Mouse (Mus musculus) lung, embryonic 15.5 days (tissue): Measurements from ENCODE around the gene Zbtb3. TPM values are rescaled to one million over a fixed set of nuclear protein-coding genes. Genes with fewer than 3 reads are reported as not detected.

Source experiments
- ATAC-seq: fragments of 200-750 bp; cut with Nextera tagmentation; 2 replicates; pipeline ENCODE4 v1.8.0; 2017; ENCODE audit warnings: moderate number of reproducible peaks, borderline replicate concordance; ENCODE audit not compliant: low FRiP score, low TSS enrichment; ENCODE audit errors: extremely low read depth
- H3K27ac ChIP-seq: fragments of 300-500 bp; sonication (generic); 2 replicates; pipeline ENCODE4 v1.5.1; 2015; ENCODE audit warnings: moderate library complexity, mild to moderate bottlenecking, inconsistent platforms
- H3K27me3 ChIP-seq: fragments of 300-500 bp; sonication (generic); 2 replicates; pipeline ENCODE4 v1.6.1; 2015; ENCODE audit warnings: inconsistent platforms
- H3K36me3 ChIP-seq: fragments of 300-500 bp; sonication (generic); 2 replicates; pipeline ENCODE4 v1.6.1; 2015; ENCODE audit warnings: inconsistent platforms
- H3K4me1 ChIP-seq: fragments of 300-500 bp; sonication (generic); 2 replicates; pipeline ENCODE4 v1.6.1; 2015; ENCODE audit warnings: inconsistent platforms
- H3K4me2 ChIP-seq: fragments of 300-500 bp; sonication (generic); 2 replicates; pipeline ENCODE4 v1.6.1; 2015; ENCODE audit warnings: inconsistent platforms, mild to moderate bottlenecking, moderate library complexity
- H3K4me3 ChIP-seq: fragments of 300-500 bp; sonication (generic); 2 replicates; pipeline ENCODE4 v1.5.1; 2015; ENCODE audit warnings: mild to moderate bottlenecking, inconsistent platforms
- H3K9ac ChIP-seq: fragments of 300-500 bp; sonication (generic); 2 replicates; pipeline ENCODE4 v1.6.1; 2015; ENCODE audit warnings: inconsistent platforms
- H3K9me3 ChIP-seq: fragments of 300-500 bp; sonication (generic); 2 replicates; pipeline ENCODE4 v1.6.1; 2016; ENCODE audit warnings: inconsistent platforms
- WGBS: fragments of 180-500 bp; shearing (Covaris S2); methylation state at CpG from one replicate; pipeline ENCODE4 v1.1.7; 2015; 5-methylcytosine and 5-hydroxymethylcytosine counted together
- polyA plus RNA-seq: library from polyadenylated mRNA; unstranded; fragments of >200 nt; fragmentation: Nextera tagmentation; extraction: Ambion mirVana; gene quantifications from 2 replicates; pipeline ENCODE4 v1.2.1, GENCODE M21; 2015

Gene Zbtb3
- polyA plus RNA-seq, 1 experiment from 2014 or later = 6.4 TPM

DNA sequence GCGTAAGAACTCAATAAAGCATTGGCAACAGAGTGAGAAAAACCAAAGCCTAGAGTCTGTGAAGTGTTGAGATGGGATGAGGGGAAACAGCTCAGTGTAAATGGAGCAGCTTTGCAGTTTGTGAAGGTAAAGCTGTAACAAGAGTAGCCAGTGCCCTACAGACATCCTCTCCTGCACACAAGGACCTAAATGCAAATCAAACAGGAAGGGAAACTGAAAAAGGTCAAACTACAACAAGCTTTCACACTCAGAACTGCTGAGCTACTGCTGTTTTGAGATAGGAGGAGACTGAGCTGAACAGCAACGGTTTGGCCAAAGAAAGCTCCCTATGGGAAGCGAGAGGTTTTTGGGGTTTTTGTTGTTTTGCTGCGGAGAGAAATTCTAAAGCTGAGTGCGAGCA, 4.5 kb downstream of the Zbtb3 start:
- H3K27ac ChIP-seq = no peak overlapping the region
- peaks cover 8% of the 10 kb centered on the region for H3K4me1 ChIP-seq
- H3K27me3 ChIP-seq = no peaks in the 10 kb centered on the region
- no peaks in the 10 kb centered on the region for H3K9me3 ChIP-seq
- H3K4me3 ChIP-seq = no peak overlapping the region
- no peak for ATAC-seq
- 93% methylated on average over 5 of the region's 5 CpGs for WGBS
- H3K4me2 ChIP-seq = no peak overlapping the region
- no peak overlapping the region for H3K9ac ChIP-seq
- H3K36me3 ChIP-seq = peaks cover 53% of the 10 kb centered on the region

DNA sequence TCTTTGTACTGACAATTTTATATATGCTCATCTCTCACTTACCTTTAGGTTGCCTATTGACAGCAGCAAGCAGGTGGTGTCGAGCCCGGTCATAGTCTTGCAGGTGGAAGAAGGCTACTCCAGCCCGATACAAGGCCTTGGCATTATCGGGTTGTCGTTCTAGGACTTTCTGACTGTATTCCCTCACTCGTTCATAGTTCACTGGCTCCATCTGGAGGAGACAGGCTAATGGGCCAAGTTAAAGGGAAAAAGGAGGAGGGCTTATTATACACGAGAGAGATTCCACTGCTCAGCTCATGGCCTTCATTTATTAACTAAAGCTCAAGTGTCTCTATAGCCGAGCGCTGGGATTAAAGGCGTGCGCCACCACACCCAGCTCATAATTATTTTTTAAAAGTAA, 13.5 kb downstream of the Zbtb3 start:
- H3K36me3 ChIP-seq = peaks cover 46% of the 10 kb centered on the region

DNA sequence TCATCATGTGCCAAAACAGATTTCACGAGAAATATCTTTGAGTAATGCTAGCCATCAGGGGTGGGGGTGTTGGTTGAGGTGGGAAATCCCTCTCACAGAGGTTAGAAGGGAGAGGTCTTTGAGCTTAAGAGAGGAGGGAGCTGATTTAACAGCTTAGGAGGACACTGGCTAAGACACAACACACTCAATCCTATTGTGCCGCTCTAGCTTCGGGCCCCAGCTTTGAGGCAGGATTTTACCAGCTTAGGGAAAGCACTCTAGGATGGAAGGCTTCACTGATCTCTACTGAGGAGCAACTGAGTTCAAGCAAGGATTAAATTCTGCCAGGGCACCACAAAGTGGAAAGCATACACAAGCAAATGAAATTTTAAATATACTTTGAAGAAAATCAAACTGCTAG, 14.6 kb downstream of the Zbtb3 start:
- peak overlapping the region; percentile 66; the same call in 1 of the 2 replicates for H3K4me2 ChIP-seq
- H3K27me3 ChIP-seq = no peaks in the 10 kb centered on the region
- no peak overlapping the region for H3K27ac ChIP-seq
- ATAC-seq = no peak
- peaks cover 37% of the 10 kb centered on the region for H3K36me3 ChIP-seq
- H3K4me1 ChIP-seq = peaks cover 25% of the 10 kb centered on the region
- WGBS = 68% methylated on average over 3 of the region's 3 CpGs
- no peak overlapping the region for H3K9ac ChIP-seq
- no peaks in the 10 kb centered on the region for H3K9me3 ChIP-seq
- H3K4me3 ChIP-seq = peak overlapping the region; percentile 9; the same call in 1 of the 2 replicates

More for the DNA sequence above, 13.5 kb downstream of the Zbtb3 start:
- ATAC-seq = no peak
- no peak overlapping the region for H3K4me3 ChIP-seq
- H3K9me3 ChIP-seq = no peaks in the 10 kb centered on the region
- no peaks in the 10 kb centered on the region for H3K27me3 ChIP-seq
- no peak overlapping the region for H3K27ac ChIP-seq
- H3K4me2 ChIP-seq = no peak overlapping the region
- H3K4me1 ChIP-seq = peaks cover 22% of the 10 kb centered on the region
- 69% methylated on average over 11 of the region's 11 CpGs for WGBS
- H3K9ac ChIP-seq = no peak overlapping the region

DNA sequence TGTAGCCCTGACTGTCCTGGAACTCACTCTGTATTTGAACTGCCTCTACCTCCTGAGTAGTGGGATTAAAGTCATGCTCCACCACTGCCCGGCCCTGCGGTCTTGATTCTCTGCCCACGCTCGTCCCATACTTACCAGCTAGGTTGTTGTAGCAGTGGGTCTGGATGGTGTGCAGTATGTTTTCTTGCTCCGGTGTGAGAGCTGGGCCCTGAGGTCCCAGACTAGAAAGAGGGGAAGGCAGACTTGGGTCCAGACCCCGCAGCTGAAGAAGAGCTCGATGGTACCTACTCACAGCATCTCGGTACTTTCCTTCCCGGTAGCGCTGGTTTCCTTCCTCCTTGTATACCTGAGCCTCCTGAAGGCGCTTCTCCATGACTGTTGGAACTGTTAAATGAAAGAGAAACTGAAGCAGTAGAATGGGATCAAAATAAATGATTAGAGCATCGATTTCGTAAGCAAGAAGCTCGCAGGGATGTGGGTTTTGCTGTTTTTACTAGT, 16.0 kb downstream of the Zbtb3 start:
- H3K36me3 ChIP-seq = peaks cover 31% of the 10 kb centered on the region
- H3K9me3 ChIP-seq = no peaks in the 10 kb centered on the region
- H3K27me3 ChIP-seq = no peaks in the 10 kb centered on the region
- 14% methylated on average over 14 of the region's 14 CpGs for WGBS
- peak overlapping the region; percentile 66 for H3K4me2 ChIP-seq
- ATAC-seq = no peak
- peak overlapping the region; percentile 96 for H3K4me3 ChIP-seq
- H3K9ac ChIP-seq = peak overlapping the region; percentile 72
- H3K27ac ChIP-seq = peak overlapping the region; percentile 100
- H3K4me1 ChIP-seq = peaks cover 37% of the 10 kb centered on the region

DNA sequence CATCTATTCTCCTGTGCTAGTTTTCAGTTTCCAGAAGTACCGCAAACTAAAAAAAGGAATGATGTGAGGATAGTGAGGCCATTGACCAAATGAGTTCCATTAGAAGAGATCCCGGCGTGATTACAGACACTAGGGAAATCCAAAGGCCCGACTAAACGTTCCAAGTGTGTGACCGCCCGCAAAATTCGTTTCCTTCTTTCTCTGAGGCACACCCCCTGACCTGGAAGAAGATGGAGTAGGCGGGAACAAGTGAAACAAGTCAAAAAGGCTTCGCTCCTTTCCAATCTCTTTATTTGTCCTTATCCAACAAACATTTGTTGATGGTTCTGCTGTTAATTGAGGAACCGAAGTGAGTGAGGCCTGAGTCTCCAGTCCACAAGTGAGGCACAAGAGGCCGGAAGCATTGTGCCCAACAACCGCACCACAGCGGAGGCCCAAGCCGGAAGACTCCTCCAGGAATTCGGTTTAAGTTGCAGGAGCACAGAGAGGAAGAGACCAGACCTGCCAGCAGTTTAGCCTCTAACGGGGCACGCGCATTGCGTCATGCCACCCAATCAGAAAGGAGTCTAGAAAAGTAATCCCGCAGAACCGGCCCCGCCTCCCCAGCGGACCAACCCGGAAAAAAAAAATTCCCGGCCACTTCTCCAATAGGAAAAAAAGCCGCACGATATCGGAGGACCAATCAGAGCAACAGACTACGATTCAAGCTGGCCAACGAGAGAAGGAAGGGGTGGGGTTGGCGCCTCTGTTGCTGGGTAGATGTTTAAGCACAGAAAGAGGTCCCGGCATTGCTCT, 16.6 kb downstream of the Zbtb3 start, which contains the start of gene Ttc9c:
Ttc9c (minus strand) TSS at position 533 of the 795 bp plus-strand sequence.
- peaks cover 31% of the 10 kb centered on the region for H3K36me3 ChIP-seq
- no peaks in the 10 kb centered on the region for H3K9me3 ChIP-seq
- peak within 1 kb of the TSS; percentile 96 for H3K4me3 ChIP-seq
- under 1% methylated on average over 33 of the region's 33 CpGs for whole genome bisulfite sequencing
- H3K4me2 ChIP-seq = peak within 1 kb of the TSS; percentile 66
- H3K9ac ChIP-seq = peak within 1 kb of the TSS; percentile 97
- peak within 1 kb of the TSS; percentile 100 for H3K27ac ChIP-seq
- ATAC-seq = peak; percentile 92
- H3K4me1 ChIP-seq = peaks cover 37% of the 10 kb centered on the region
- no peaks in the 10 kb centered on the region for H3K27me3 ChIP-seq

DNA sequence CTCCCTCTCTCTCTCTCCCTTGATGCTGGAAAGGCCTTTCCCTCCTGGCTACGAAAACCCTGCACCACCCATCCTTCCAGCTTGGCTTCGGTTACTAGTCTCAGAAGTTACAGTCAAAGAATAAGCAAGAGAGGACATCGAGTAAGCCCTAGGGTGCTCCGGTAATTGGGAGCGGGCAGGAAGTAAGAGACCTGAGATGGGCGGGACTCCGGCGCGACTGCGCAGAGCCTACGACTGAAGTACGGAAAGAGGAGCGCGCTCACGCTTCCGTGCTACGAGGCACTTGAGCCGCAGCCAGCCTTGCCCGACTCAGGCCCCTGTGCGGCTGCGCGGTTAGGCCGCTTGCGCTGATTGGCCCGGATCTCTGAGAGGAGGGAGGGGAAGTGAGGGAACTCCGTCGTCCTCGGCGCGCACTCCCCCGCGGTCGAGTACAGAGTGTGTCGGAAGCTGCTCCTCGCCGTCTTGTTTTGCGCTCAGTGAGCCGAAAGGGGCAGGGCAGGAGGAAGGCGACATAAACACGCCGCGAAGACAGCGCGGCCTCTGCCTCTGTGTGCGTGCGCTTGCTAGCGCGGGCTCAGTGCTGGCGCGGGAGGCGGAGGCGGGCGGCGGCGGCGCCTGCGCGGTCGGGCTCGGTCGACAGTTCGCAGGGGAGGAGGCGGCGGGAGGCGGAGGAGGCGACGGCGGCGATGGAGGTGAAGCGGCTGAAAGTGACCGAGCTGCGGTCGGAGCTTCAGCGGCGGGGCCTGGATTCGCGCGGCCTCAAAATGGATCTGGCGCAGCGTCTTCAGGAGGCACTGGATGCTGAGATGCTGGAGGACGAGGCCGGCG, 17.5 kb downstream of the Zbtb3 start, which contains the start of gene Hnrnpul2:
Hnrnpul2 (plus strand) TSS at position 415 of the 828 bp plus-strand sequence.
- peak within 1 kb of the TSS; percentile 96 for H3K4me3 ChIP-seq
- no peaks in the 10 kb centered on the region for H3K9me3 ChIP-seq
- H3K4me2 ChIP-seq = peak within 1 kb of the TSS; percentile 66
- H3K27ac ChIP-seq = peak within 1 kb of the TSS; percentile 100
- WGBS = under 1% methylated on average over 80 of the region's 83 CpGs
- H3K27me3 ChIP-seq = no peaks in the 10 kb centered on the region
- peak; percentile 96 for ATAC-seq
- H3K4me1 ChIP-seq = peaks cover 37% of the 10 kb centered on the region
- H3K36me3 ChIP-seq = peaks cover 32% of the 10 kb centered on the region
- H3K9ac ChIP-seq = peak within 1 kb of the TSS; percentile 97

DNA sequence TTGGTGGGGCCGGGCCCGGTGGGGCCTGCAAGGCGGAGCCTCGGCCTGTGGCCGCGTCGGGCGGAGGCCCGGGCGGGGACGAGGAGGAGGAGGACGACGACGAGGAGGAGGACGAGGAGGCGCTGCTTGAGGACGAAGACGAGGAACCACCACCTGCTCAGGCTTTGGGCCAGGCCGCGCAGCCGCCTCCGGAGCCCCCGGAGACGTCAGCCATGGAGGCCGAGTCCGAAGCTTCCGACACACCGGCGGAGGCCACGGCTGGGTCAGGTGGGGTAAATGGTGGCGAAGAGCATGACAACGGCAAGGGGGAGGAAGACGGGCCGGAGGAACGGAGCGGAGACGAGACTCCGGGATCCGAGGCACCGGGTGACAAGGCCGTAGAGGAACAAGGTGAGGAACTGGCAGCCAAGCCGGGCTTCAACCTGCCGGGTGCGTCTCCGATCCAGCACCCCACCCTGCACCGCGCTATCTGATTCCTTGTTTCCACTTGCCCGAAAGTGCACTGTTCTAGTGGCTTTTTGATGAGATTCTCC, 18.1 kb downstream of the Zbtb3 start:
- H3K9me3 ChIP-seq = no peaks in the 10 kb centered on the region
- WGBS = under 1% methylated on average over 47 of the region's 48 CpGs
- H3K36me3 ChIP-seq = peaks cover 34% of the 10 kb centered on the region

DNA sequence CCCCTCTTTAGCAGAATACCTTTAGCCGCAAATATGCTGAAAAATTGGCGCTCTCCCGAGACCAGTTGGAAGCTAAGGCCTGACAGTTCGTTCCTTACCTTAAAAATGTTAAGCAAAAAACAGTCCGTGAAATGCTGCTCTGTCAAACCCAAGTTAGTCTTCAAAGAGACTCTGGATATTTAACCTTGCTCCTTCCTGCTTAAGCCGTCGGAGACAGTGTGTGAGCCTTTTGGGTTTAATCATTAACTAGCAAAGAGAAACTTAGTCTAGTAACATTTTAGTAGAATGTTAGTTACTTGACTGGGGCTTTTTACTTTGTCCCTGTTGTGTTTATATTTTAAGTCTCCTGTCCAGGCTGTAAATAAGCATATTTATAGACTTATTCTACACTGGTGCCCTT, 18.8 kb downstream of the Zbtb3 start:
- Histone ChIP-seq H3K9me3 (no peaks in the 10 kb centered on the region), H3K36me3 (peaks cover 35% of the 10 kb centered on the region)
- WGBS = under 1% methylated on average over 7 of the region's 7 CpGs

More for the DNA sequence above, 18.1 kb downstream of the Zbtb3 start:
- no peak; the same call in 1 of the 2 replicates for ATAC-seq
- Histone ChIP-seq H3K9ac (peak overlapping the region; percentile 97), H3K4me2 (peak overlapping the region; percentile 66), H3K27ac (peak overlapping the region; percentile 100), H3K27me3 (no peaks in the 10 kb centered on the region), H3K4me1 (peaks cover 37% of the 10 kb centered on the region), H3K4me3 (peak overlapping the region; percentile 96)

DNA sequence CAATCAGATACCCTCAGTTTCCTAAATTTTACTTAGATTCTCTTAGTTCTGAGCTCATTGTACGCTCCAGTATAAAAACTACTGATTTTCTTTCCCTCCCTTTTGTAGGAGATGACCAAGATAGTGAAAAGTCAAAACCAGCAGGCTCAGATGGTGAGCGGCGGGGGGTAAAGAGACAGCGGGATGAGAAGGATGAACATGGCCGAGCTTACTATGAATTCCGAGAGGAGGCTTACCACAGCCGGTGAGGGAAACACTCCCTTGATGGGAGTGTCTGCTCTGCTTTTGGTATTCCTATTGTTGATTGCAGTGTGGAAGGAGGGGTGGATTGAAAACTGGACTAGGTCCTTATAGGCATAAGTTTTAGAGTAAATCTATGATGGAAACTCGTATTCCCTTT, 20.3 kb downstream of the Zbtb3 start:
- H3K36me3 ChIP-seq = peaks cover 51% of the 10 kb centered on the region
- 70% methylated on average over 8 of the region's 8 CpGs for WGBS
- peak overlapping the region; percentile 66 for H3K4me2 ChIP-seq
- H3K4me1 ChIP-seq = peaks cover 20% of the 10 kb centered on the region
- no peak overlapping the region for H3K27ac ChIP-seq
- H3K27me3 ChIP-seq = no peaks in the 10 kb centered on the region
- H3K4me3 ChIP-seq = peak overlapping the region; percentile 96
- no peak for ATAC-seq
- 0 out of 2 replicates have a peak overlapping the region, but pooled peaks have one; percentile 10 for H3K9ac ChIP-seq
- no peaks in the 10 kb centered on the region for H3K9me3 ChIP-seq

More for the DNA sequence above, 18.8 kb downstream of the Zbtb3 start:
- peak overlapping the region; percentile 66 for H3K4me2 ChIP-seq
- peak overlapping the region; percentile 100 for H3K27ac ChIP-seq
- peaks cover 32% of the 10 kb centered on the region for H3K4me1 ChIP-seq
- H3K9ac ChIP-seq = peak overlapping the region; percentile 97
- H3K4me3 ChIP-seq = peak overlapping the region; percentile 96
- no peak for ATAC-seq
- H3K27me3 ChIP-seq = no peaks in the 10 kb centered on the region

DNA sequence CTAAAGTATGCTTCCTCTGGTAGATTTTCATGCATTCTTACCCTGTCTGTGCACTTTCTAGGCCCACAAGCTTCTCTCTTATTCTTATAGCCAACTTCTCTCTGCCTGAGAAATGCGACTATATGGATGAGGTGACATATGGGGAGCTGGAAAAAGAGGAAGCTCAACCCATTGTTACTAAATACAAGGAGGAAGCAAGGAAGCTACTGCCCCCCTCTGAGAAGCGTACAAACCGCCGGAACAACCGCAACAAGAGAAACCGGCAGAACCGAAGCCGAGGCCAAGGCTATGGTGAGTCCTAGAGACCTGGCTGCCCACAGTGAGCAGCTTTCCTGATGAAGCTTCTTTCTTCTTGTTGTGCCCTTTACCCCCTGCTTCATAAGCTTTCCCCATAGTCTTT, 27.3 kb downstream of the Zbtb3 start, which contains the start of gene AC129217.1:
AC129217.1 (plus strand) TSS at position 114 of the 400 bp plus-strand sequence.
- peaks cover 99% of the 10 kb centered on the region for H3K36me3 ChIP-seq
- ATAC-seq = no peak
- no peak within 1 kb of the TSS for H3K4me2 ChIP-seq
- H3K9me3 ChIP-seq = no peaks in the 10 kb centered on the region
- no peaks in the 10 kb centered on the region for H3K27me3 ChIP-seq
- H3K9ac ChIP-seq = no peak within 1 kb of the TSS
- WGBS = 91% methylated on average over 8 of the region's 8 CpGs
- no peaks in the 10 kb centered on the region for H3K4me1 ChIP-seq
- H3K27ac ChIP-seq = no peak within 1 kb of the TSS
- no peak within 1 kb of the TSS for H3K4me3 ChIP-seq

DNA sequence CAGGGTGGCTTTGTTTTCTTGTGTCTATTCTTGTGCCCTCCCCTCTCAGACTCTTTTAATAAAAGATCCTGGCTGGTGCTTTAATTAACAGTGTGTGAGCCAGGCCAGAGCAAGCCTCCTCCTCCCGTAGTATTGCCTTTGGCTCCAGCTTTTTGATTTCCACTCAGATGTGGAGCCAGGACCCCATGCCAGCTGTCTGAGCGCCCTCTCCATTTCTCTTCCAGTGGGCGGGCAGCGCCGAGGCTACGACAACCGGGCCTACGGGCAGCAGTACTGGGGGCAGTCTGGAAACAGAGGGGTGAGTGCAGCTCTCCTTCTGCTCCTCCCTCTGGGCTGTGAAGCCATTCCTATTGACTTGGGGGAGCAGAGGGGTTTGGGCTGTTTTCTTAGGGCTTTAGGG, 28.3 kb downstream of the Zbtb3 start:
- H3K4me3 ChIP-seq = no peak overlapping the region
- ATAC-seq = no peak
- WGBS = 90% methylated on average over 8 of the region's 8 CpGs
- H3K4me1 ChIP-seq = no peaks in the 10 kb centered on the region
- no peak overlapping the region for H3K27ac ChIP-seq
- peaks cover 92% of the 10 kb centered on the region for H3K36me3 ChIP-seq
- no peak overlapping the region for H3K4me2 ChIP-seq
- H3K9me3 ChIP-seq = no peaks in the 10 kb centered on the region
- H3K27me3 ChIP-seq = no peaks in the 10 kb centered on the region
- H3K9ac ChIP-seq = no peak overlapping the region
